Mouse (Mus musculus): Measurements from ENCODE around the gene Rnf144a.
"Not testable (repeated sequence)": the region's sequence is repeated elsewhere in the genome, so short reads cannot be mapped to it uniquely, and the experiment has no call there.

GRCm38 (mm10) chr12:26295995-26296394, 119.1 kb downstream of the Rnf144a start:
- TF ChIP-seq CTCF (IDR thresholded peaks at IDR 0.05; ENCODE audit: low read depth, low read length); POLR2A (IDR thresholded peaks at IDR 0.05; ENCODE audit: borderline replicate concordance, low read depth, low read length): not testable (repeated sequence)
